Mouse (Mus musculus) gastrocnemius, postnatal 14 days (tissue): ENCODE measurements around the gene Bscl2. TPM values are rescaled to one million over a fixed set of nuclear protein-coding genes. Genes with fewer than 3 reads are reported as not detected.
"Not testable (repeated sequence)": the region's sequence is repeated elsewhere in the genome, so short reads cannot be mapped to it uniquely, and the experiment has no call there.

Experiments used
- DNase-seq: peaks from one replicate; pipeline ENCODE4 v3.0.0; 2021; ENCODE audit warnings: mixed read lengths
- intact Hi-C: fragments of 180-260 bp; cut with DNase I; formaldehyde crosslinking; loops from one replicate; pipeline ENCODE4 v1.15.1; 2025; ENCODE audit warnings: low total_unique reads
- total RNA-seq, 2 experiments: library from RNA; stranded (reverse); gene quantifications; 2 replicates each; pipeline ENCODE4 v1.2.3; 2021

The Bscl2 gene
- total RNA-seq, 2 experiments from 2014 or later = 14.4 to 15.6 TPM

DNA sequence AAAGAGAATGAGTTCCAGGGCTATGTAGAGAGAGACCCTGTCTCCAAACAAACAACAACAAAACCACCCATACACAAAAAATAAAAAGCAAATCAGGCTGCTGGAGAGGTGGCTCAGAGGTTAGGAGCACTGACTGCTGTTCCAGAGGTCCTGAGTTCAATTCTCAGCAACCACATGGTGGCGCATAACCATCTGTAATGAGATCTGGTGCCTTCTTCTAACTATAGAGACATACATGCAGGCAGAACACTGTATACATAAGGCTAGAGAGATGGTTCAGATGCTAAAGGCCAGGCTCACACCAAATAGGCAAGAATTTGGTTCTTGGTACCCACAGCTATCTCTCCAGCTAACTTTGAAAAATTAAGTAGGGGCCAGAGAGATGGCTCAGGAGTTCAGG lies 21.8 kb downstream of the Bscl2 start:
- intact Hi-C loops = no loop called here

DNA sequence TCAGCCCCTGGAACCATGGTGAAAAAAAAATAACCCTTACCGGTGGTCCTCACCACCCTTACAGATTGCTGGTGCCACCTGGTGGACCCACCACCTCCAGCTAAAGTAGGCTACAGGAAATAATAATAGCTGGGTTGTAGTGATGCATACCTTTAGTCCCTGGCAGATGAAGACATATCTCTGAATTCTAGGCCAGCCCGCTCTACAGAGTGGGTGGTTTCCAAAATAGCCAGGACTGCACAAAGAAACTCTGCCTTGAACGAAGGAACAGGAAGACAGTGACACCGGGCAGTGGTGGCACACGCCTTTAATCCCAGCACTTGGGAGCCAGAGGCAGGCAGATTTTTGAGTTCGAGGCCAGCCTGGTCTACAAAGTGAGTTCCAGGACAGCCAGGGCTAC lies 27.0 kb downstream of the Bscl2 start:
- intact Hi-C loops = no loop called here
- DNase-seq = no peak

More for the DNA sequence above, 21.8 kb downstream of the Bscl2 start:
- DNase-seq = no peak

DNA sequence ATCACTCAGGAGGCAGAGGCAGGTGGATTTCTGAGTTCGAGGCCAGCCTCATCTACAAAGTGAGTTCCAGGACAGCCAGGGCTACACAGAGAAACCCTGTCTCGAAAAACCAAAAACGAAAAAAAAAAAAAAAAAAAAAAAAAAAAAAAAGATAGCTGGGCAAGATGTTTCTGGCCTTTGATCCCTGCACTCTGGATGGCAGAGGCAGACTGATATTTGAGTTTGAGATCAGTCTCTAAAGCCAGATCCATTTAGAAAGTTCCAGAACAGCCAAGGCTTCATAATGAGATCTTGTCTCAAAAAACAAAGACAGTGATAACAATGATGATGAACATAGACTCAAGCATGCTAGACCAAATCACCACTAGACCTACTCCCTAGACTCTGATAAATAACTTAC lies 33.1 kb downstream of the Bscl2 start:
- intact Hi-C loops, DNase-seq: not testable (repeated sequence)

DNA sequence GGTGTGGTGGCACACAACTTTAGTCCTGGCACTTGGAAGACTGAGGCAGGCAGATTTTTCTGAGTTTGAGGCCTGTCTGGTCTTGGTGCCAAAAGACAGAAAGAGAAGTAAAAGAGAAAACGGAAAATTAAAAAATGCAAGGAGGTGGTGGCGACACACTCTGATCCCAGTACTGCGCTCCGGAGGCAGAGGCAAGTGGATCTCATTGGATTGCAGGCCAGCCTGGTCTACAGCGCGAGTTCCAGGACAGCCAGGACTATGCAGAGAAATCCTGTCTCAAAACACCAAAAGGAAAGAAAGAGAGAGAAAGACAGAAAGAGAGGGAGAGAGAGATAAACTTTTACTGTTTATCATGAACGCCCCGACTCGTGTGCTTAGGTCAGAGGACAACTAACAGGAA lies 33.6 kb downstream of the Bscl2 start:
- intact Hi-C loops = no loop called here
- no peak for DNase-seq

DNA sequence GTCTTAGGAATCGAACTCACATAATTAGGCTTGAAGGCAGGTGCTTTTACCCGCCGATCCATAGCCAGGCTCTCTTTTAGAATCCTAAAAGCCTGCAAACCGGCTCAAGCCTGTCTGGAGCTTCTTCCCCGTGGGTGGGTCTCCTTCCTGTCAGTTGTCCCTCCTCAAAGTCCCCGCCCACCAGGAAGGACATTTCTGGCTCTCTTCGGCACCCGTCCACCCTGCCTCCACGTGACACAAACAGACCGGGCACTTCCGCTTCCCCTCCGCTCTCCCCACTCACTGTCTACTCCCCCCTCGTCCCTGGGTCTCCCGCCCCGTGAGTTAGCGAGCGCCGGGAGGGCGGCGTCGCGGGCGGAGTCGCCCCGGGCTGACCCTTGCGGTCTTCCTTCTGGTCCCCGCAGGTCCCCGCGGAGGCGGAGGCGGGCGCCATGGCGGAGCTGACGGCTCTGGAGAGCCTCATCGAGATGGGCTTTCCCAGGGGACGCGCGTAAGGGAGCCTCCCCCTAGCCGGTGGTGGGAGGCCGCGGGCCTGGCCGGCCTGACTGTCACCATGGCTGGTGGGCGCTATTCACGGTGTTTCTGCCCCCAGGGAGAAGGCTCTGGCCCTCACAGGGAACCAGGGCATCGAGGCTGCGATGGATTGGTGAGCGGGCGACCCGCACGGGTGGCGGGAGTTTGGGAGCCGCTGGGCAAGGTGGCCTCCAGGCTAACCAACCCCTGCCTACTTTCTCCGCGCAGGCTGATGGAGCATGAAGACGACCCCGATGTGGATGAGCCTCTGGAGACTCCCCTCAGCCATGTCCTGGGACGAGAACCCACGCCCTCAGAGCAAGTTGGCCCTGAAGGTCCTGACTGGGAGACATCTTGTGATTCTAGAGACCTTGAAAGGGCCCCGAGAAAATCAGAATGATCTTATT lies 34.3 kb downstream of the Bscl2 start, which contains the start of gene Ubxn1:
Gene Ubxn1, plus strand, starts transcription at position 230 of the 920 bp plus-strand sequence.
- intact Hi-C loops = no loop called here
- DNase-seq = peak; percentile 97

DNA sequence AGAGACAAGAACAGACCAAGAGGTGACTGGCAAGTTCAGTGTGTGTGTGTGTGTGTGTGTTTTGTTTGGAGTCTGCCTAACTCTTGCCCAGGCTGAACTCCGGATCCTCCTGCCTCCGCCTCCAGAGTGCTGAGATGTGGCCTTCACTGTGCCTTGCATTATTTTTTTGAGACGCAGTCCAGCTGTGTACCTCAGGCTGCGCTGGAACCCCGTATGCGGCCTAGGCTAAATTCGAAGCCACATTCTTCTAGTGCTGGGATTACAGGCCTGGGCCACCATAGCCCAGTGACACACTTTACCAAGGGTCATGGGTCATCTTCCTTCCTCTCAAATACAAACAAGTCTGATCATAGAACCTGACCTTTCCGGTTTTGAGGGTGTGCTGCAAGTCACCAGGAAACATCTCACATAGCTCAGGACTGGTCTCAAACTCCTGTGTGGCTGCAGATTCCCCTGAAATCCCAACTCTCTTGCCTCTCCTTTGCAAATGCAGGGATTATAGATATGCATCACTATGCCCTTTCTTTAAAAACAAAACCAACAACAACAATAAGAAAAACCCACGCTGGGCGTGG lies 35.1 kb downstream of the Bscl2 start:
- intact Hi-C loops = no loop called here
- DNase-seq = no peak

DNA sequence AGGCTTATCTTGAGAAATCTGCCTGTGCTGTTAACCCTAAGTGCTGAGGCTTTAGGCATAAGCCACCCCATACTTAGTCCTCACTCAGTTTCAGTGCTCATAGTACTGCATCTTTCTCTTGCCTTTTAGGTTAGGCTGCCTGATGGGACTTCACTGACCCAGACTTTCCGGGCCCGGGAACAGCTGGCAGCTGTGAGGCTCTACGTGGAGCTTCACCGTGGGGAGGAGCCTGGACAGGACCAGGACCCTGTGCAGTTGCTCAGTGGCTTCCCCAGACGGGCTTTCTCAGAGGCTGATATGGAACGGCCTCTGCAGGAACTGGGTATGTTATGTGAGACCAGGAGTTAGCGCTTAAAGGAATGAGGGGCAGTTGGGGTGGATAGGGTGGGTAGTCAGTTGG lies 37.8 kb downstream of the Bscl2 start:
- intact Hi-C loops = no loop called here
- DNase-seq = no peak

DNA sequence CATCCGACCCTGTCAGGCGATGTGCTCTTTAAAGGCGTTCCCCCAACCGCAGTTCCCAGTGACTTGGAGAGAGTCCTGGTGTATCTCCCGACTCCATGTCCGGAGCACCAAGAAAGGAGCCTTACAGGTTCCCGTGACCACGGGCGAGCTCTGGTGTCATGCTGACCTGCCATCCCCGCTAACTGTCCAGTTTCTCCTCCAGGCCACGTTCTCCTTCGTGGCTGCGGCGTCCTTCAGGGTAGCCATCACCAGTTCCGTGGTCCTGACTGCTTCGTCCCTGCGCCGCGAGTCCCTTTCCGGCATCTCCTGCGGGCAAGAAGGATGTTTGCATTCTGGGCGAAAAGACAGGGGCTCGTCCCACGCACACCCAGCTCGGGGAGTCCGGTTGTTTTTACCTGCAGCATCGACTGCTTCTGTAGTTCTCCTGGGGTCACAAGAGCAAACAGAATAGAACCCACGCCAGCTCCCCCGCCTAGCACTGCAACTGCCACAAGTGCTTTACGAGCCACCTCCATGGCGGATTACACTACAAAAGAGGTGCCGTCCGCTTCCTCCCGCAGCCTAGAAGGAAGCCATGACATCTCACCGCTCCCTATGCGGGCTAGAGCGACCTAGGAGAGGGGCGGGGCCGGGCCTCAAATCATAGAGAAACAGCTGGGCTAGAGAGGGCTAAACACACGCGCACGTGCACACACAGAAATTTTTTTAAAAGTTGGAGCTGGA lies 43.2 kb downstream of the Bscl2 start, which contains the start of gene Uqcc3:
Gene Uqcc3, minus strand, starts transcription at position 613 of the 723 bp plus-strand sequence.
- DNase-seq = peak; percentile 89
- intact Hi-C loops = no loop called here

DNA sequence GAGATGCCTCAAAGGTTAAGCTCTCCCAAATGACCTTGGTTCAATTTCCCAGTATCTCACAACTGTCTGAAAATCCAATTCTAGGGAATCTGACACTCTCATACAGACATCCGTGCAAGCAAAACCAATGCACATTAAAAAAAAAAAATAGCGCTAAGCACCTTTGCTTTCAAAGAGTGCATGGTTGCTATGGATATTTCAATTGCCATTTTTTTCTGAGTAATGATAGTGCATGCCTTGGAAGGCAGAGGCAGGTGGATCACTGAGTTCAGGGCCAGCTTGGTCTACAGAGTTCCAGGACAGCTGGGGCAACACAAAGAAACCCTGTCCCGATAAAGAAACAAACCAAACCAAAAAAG lies 43.7 kb downstream of the Bscl2 start:
- intact Hi-C loops = no loop called here
- no peak for DNase-seq

DNA sequence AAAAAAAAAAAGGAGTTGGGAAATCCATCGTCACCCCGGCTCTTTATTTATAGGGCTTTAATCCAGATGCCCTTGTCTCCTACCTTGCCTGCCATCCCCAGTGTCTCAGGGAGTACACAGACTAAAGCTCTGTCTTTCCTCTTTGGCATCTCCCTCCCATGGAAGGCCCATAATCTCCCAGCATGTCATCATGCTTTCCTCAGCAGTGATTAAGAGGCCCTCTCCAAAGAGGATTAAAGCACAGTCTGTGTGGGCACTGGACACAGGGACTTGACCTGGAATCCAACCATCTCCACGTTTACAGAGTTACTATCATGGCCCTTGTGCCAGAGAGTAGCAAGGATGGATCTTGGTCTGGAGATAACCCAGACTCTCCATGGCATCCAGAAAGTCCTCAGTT lies 46.3 kb downstream of the Bscl2 start, which contains the start of the genes Lbhd1 and Gm49403:
Gene Lbhd1, plus strand, starts transcription at position 117 of the 400 bp plus-strand sequence.
Gene Gm49403, plus strand, starts transcription at position 315 of the 400 bp plus-strand sequence.
- no peak for DNase-seq
- intact Hi-C loops = no loop called here

DNA sequence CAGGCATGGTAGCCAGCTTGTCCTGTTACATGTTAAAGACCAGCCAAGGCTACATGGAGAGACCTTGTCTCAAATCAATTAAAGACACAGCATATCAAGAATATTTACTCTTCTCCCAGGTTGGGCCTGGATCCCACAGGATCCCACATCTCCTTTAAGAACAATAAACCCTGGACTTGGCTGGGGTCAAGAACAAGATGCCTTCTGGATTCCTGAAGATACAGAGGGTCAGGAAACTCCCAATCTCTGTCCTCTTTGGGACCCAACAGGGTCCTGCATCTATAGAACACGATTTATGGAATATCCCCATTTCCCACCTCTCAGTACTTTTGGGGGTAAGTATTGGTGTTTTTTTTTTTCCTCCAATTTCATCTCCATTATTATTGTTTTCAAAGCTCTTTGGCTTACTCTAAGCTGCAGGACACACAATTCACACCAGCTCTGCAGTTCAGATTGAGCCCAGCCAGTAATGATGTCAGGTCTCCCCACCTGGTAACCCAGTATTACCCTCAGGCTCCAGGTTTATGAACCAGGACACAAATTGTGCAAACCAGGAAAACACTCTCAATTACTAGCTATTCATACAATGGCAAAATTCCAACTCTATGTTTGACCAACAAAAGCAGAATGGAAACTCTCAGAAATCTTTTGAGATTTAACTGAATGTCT lies 49.8 kb downstream of the Bscl2 start:
- intact Hi-C loops = no loop called here
- DNase-seq = no peak

DNA sequence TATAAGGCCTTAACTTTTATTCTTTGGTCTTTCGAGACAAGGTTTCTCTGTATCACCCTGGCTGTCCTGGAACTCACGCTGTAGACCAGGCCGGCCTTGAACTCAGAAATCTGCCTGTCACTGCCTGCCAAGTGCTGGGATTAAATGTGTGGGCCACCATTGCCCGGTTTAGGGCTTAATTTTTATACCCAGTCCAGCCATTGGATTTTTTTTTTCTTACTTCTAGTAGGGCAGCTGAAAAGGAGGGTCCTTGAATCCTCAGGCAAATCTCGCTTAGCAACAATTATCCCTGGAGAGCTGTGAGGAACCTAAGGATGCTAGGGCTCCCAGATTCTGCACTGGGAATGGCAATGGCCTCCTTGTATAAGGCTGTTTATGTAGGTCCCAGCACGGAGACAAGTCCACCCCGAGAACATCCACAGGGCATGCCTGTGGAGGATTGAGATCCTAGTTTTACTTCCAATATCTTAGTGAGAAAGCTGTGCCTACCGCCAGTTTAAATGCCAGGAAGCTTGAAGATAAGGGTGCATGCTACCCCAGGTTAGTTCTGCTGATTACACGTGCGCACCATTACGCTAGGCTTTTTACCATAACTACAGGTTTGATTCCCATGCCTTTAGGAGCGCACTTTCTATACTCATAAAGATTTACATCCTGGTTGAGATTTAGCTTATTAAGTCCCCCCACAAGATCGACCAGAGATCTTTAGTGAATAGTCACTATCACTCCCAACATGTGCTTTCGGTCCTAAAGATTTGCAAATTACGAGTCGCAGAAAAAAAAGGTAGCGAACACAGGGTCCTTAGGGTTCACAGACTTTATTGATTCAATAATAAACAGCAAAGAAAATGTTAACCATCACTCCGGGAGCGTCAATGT lies 50.6 kb downstream of the Bscl2 start:
- no peak for DNase-seq
- intact Hi-C loops = no loop called here

DNA sequence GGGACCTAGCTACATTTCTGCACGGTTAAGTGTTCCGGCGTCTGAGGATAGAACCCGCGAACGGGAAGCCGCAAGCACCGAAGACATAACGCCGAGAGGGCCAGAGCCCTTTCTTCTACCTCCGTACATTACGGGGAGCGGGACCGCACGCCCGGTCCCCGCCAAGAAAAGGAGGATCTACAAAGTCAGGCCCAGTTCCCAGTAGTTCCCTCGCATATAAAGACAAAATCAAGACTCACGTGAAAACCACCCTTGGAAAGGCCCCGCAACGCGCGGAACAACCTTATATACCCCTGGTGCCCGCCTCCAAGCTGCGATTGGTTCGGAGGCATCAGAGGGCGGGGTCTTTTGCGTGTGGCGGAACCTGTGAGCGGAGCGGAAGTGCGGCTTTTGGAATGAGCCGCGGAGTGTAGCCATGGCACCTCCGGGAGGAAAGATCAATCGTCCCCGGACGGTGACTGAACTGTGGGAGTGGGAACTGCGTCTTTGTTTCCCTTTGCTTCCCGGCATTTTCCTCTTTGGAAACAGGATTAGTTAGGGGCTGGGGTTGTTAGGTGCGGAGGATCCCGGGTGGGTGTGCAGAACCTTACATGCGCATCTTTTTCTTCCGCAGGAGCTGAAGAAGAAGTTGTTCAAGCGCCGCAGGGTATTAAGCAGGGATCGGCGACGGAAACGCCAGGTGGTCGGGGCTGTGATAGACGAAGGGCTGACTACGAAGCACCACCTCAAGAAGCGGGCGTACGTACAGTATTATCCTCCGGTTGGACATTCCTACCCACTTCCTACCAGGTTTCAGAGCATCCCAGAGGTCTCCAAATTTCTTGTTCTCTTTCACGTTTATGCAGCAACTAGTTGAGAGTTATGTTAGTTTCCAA lies 51.5 kb downstream of the Bscl2 start, which contains the start of the genes 1810009A15Rik and Gm49416:
Gene 1810009A15Rik, plus strand, starts transcription at position 343 of the 875 bp plus-strand sequence.
Gene Gm49416, plus strand, starts transcription at position 416 of the 875 bp plus-strand sequence.
- DNase-seq = peak; percentile 94
- intact Hi-C loops = no loop called here

DNA sequence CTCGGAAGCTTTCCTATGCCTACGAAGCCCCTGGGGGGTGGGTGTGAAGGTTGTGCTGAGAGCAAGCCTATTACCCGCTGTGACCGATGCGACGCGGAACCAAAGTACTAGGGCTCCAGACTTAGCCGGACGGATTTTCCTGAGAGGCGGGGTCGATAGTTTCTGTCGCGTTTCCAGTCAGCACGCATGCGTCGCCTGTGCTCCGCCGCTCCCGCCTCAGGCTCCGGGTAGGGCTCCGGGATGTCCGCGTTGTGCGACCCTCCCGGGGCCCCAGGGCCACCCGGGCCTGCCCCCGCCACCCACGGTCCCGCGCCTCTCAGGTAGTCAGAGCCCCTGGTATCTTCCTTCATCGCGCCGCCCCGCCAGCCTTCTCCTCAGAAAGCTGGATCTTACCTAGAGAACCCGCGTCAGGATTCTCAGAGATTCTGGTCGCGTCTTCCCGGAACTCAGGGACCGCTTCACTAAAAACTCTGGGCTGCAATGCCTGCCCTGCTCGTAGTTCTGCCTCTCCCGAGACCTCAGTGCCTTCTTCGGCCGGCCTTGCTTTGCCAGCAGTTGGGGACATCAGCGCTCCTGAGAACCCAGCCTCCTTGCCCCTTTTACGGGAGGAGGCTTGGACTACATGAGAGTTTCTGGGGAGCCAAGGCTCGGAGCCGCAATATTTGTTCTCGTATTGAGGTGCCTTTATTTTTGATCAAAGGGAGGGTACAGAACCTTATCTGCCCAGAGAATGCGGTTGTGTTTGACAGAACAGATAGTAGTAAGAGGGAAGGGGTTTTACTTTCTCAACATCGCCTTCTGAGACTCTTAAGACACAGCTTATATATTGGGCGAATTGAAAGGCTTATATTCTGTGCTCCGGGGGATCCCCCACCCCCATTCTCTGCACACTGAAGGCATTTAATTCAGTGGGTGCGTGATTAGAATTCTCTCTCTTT lies 55.8 kb downstream of the Bscl2 start, which contains the start of gene Ints5:
Gene Ints5, plus strand, starts transcription at position 177 of the 938 bp plus-strand sequence.
- DNase-seq = peak; percentile 82
- intact Hi-C loops = no loop called here

DNA sequence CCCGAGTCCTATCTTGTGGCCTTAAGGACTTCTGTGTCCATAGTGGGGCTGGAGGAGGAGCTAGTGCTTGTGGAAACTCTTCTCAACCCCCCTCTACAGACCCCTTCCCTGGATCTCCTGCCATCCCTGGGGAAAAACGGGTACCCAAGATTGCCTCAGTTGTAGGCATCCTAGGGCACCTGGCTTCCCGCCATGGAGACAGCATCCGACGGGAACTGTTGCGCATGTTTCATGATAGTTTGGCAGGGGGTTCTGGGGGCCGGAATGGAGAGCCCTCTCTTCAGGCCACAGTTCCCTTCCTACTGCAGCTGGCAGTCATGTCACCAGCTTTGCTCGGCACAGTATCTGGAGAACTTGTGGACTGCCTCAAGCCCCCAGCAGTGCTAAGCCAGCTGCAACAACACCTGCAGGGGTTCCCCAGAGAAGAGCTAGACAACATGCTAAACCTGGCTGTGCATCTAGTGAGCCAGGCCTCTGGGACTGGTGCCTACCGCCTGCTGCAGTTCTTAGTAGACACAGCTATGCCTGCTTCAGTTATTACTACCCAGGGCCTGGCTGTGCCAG lies 58.2 kb downstream of the Bscl2 start:
- intact Hi-C loops = no loop called here
- DNase-seq = no peak

DNA sequence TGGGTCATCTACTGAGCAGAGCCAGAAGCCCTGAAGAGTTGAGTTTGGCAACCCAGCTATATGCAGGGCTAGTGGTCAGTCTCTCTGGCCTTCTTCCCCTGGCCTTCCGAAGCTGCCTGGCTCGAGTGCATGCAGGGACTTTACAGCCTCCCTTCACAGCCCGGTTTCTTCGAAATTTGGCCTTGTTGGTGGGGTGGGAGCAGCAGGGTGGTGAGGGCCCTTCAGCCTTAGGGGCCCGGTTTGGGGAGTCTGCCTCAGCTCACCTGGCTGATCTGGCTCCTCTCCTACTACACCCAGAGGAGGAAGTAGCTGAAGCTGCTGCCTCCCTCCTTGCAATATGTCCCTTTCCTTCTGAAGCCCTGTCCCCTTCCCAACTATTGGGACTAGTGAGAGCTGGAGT lies 59.0 kb downstream of the Bscl2 start:
- intact Hi-C loops, DNase-seq: not testable (repeated sequence)
